Mouse (Mus musculus): ENCODE measurements around the gene Tmem248. TPM values are rescaled to one million over a fixed set of nuclear protein-coding genes. Genes with fewer than 3 reads are reported as not detected.

The Tmem248 gene
- polyA plus RNA-seq, 1 experiment from 2014 or later: 22.3 TPM

DNA sequence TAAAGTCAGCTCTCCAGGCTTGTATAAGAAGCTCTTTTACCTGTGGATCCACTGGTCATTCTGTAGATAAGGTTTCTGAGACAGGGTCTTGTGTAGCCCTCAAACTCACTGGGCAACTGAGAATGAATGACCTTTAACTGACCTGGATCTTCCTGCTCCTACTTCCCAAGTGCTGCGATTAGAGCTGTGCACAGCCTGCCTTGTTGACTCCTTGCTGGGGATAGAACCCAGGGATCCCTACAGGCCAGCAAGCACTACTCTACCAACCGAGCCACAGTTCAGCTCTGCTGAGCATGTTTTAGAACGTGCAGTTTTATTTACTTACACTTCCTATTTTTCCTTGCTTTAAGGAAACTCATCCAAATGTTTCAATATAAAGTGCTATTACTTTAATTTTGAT is 19.4 kb upstream of the Tmem248 start:
- no peak for ATAC-seq
- Histone ChIP-seq H3K36me3 (ENCODE audit: control insufficient read depth, insufficient read depth) (peaks cover 20% of the 10 kb centered on the region), H3K4me3 (replicated peaks; ENCODE audit: low read length) (no peak overlapping the region), H3K9ac (replicated peaks; ENCODE audit: low read depth, low read length) (no peak overlapping the region), H3K4me2 (ENCODE audit: low read length) (no peak overlapping the region), H3K27me3 (replicated peaks; ENCODE audit: control insufficient read depth, insufficient read depth, low read length) (no peaks in the 10 kb centered on the region), H3K27ac (ENCODE audit: low read length) (no peak overlapping the region), H3K9me3 (ENCODE audit: control insufficient read depth, low read length) (no peaks in the 10 kb centered on the region), H3K4me1 (replicated peaks; ENCODE audit: control insufficient read depth, insufficient read depth, low read length) (no peaks in the 10 kb centered on the region)
- 92% methylated on average over 3 of the region's 3 CpGs for WGBS

DNA sequence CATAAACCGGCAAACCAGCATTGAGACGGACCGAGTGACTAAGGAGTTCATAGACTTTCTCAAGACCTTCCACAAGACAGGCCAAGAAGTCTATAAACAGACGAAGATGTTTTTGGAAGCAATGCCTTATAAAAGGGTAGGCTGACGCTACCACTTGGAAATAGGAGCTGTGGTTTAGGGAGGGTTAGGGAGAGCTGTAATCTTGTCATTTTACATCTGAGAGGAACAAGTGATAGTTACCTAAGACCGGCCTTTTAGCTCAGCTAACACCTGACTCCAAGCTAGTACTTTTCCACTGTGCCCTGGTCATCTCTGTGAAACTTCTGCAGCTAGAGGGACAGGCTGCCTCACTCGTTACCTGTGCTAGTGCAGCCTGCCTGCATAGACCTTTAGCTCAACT is 18.9 kb upstream of the Tmem248 start:
- no peaks in the 10 kb centered on the region for H3K4me1 ChIP-seq (replicated peaks; ENCODE audit: control insufficient read depth, insufficient read depth, low read length)
- WGBS: 94% methylated on average over 7 of the region's 7 CpGs
- H3K9me3 ChIP-seq (ENCODE audit: control insufficient read depth, low read length): no peaks in the 10 kb centered on the region
- no peak overlapping the region for H3K4me3 ChIP-seq (replicated peaks; ENCODE audit: low read length)
- no peak overlapping the region for H3K4me2 ChIP-seq (ENCODE audit: low read length)
- H3K27me3 ChIP-seq (replicated peaks; ENCODE audit: control insufficient read depth, insufficient read depth, low read length): no peaks in the 10 kb centered on the region
- peaks cover 20% of the 10 kb centered on the region for H3K36me3 ChIP-seq (ENCODE audit: control insufficient read depth, insufficient read depth)
- H3K27ac ChIP-seq (ENCODE audit: low read length): no peak overlapping the region
- no peak overlapping the region for H3K9ac ChIP-seq (replicated peaks; ENCODE audit: low read depth, low read length)
- no peak for ATAC-seq

DNA sequence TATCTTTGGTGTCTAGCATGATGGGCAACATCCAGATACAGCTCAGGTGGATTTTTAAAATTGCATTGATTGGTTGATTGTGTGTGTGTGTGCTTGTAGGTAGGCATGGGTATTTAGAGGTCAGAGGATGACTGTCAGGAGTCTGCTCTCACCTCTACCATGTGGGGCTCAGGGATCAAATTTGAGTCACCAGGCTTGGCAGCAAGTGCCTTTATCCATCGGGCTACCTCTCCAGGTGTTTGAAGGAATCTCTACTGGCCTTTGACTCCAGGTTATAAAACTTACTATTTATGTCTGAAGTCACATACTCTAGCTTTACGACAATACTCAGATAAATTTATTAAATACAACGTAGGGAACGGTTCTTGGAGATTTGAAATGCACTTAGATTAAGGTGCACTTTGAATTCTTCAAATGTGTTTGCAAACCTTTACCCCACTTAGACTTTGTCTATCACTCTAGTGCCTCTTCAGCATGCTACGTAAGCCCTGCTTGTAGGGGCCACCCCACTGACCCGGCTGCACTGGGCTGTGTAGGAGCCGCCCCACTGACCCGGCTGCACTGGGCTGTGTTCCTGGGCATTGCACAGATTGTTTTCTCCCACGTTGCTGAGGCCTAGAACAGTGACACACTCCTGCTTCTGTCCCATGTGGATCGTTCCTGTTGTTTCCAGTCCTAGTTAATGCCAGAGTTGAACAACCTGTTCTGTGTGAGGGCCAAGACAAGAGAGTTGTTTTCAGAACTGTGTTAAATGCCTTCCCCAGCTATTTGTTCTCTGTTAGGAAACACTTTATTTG is 16.4 kb upstream of the Tmem248 start:
- Histone ChIP-seq H3K4me3 (replicated peaks; ENCODE audit: low read length) (no peak overlapping the region), H3K9me3 (ENCODE audit: control insufficient read depth, low read length) (no peaks in the 10 kb centered on the region), H3K27me3 (replicated peaks; ENCODE audit: control insufficient read depth, insufficient read depth, low read length) (no peaks in the 10 kb centered on the region), H3K4me1 (replicated peaks; ENCODE audit: control insufficient read depth, insufficient read depth, low read length) (no peaks in the 10 kb centered on the region), H3K36me3 (ENCODE audit: control insufficient read depth, insufficient read depth) (peaks cover 14% of the 10 kb centered on the region), H3K9ac (replicated peaks; ENCODE audit: low read depth, low read length) (no peak overlapping the region), H3K4me2 (ENCODE audit: low read length) (no peak overlapping the region), H3K27ac (ENCODE audit: low read length) (no peak overlapping the region)
- whole genome bisulfite sequencing: 92% methylated on average over 10 of the region's 10 CpGs
- no peak for ATAC-seq

DNA sequence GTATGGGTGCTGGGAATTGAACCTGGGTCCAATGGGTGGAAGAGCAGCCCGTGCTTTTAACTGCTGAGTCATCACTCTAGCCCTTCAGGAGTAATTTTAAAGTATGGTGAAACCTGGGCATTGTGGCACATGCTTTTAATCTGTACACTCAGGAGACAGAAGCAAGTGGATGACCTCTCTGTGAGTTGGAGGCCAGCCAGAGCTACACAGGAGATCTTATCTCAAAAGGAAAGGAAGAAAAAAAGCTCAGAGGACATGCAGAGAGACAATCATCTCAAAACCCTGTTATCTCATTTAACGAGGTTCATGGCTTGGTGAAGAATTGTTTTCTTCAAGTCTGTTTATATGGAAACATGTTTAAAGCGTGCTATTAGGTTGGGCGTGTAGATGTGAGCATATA is 12.9 kb upstream of the Tmem248 start:
- Histone ChIP-seq H3K4me2 (ENCODE audit: low read length) (no peak overlapping the region), H3K4me1 (replicated peaks; ENCODE audit: control insufficient read depth, insufficient read depth, low read length) (no peaks in the 10 kb centered on the region), H3K4me3 (replicated peaks; ENCODE audit: low read length) (no peak overlapping the region), H3K36me3 (ENCODE audit: control insufficient read depth, insufficient read depth) (peaks cover 16% of the 10 kb centered on the region), H3K9ac (replicated peaks; ENCODE audit: low read depth, low read length) (no peak overlapping the region), H3K9me3 (ENCODE audit: control insufficient read depth, low read length) (no peaks in the 10 kb centered on the region), H3K27me3 (replicated peaks; ENCODE audit: control insufficient read depth, insufficient read depth, low read length) (no peaks in the 10 kb centered on the region), H3K27ac (ENCODE audit: low read length) (no peak overlapping the region)
- 84% methylated on average over 4 of the region's 4 CpGs for WGBS
- no peak for ATAC-seq

DNA sequence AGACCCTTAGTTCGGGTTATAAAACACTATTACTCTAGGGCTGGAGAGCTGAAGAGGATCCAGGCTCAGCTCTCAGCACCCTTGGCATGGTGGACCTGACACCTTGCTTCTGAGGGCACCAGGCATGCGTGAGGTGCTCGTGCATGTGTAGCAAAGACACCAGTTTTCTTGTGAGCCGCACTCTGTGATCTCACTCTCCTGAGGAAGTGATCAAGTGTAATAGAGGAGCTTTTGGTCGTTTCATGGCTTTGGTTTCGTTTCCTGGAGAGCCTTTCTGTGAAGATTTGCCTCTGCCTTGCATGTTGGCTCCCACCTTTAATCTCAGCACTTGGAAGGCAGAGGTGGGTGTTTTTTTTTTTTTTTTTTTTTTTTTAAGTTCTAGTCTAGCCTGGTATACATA is 12.3 kb upstream of the Tmem248 start:
- H3K9me3 ChIP-seq (ENCODE audit: control insufficient read depth, low read length): no peaks in the 10 kb centered on the region
- no peak overlapping the region for H3K4me3 ChIP-seq (replicated peaks; ENCODE audit: low read length)
- H3K36me3 ChIP-seq (ENCODE audit: control insufficient read depth, insufficient read depth): peaks cover 17% of the 10 kb centered on the region
- H3K27me3 ChIP-seq (replicated peaks; ENCODE audit: control insufficient read depth, insufficient read depth, low read length): no peaks in the 10 kb centered on the region
- WGBS: 84% methylated on average over 6 of the region's 6 CpGs
- H3K4me1 ChIP-seq (replicated peaks; ENCODE audit: control insufficient read depth, insufficient read depth, low read length): no peaks in the 10 kb centered on the region
- no peak overlapping the region for H3K4me2 ChIP-seq (ENCODE audit: low read length)
- no peak for ATAC-seq
- no peak overlapping the region for H3K9ac ChIP-seq (replicated peaks; ENCODE audit: low read depth, low read length)
- no peak overlapping the region for H3K27ac ChIP-seq (ENCODE audit: low read length)

DNA sequence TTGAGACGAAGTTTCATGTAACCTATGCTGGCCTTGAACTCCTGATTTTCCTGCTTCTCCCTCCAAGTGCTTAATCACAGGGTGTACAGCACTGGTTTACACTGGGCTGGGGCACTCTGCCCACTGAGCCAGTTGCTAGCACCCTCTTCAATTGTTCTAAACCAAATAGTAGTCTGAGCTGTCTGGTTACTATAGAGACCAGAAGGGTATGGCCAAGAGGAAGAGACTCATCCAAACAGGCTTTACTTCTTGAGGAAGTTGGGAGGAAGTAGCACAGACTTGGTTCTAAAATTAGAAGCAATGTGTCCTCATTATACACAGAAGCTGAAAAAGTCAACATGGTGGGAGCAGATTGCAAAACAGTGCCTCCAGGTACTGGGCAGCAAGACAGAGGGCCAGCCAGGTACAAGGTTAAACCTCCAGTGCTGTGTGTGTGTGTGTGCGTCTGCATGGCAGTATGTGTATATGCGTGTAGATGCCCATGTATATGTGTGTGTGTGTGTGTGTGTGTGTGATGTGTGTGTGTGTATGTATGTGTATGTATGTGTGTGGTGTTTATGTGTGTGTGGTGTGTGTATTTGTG is 11.3 kb upstream of the Tmem248 start:
- no peaks in the 10 kb centered on the region for H3K9me3 ChIP-seq (ENCODE audit: control insufficient read depth, low read length)
- H3K4me2 ChIP-seq (ENCODE audit: low read length): no peak overlapping the region
- no peak overlapping the region for H3K4me3 ChIP-seq (replicated peaks; ENCODE audit: low read length)
- no peak overlapping the region for H3K27ac ChIP-seq (ENCODE audit: low read length)
- peaks cover 22% of the 10 kb centered on the region for H3K36me3 ChIP-seq (ENCODE audit: control insufficient read depth, insufficient read depth)
- WGBS: 95% methylated on average over 3 of the region's 3 CpGs
- no peak for ATAC-seq
- no peak overlapping the region for H3K9ac ChIP-seq (replicated peaks; ENCODE audit: low read depth, low read length)
- no peaks in the 10 kb centered on the region for H3K4me1 ChIP-seq (replicated peaks; ENCODE audit: control insufficient read depth, insufficient read depth, low read length)
- H3K27me3 ChIP-seq (replicated peaks; ENCODE audit: control insufficient read depth, insufficient read depth, low read length): no peaks in the 10 kb centered on the region

DNA sequence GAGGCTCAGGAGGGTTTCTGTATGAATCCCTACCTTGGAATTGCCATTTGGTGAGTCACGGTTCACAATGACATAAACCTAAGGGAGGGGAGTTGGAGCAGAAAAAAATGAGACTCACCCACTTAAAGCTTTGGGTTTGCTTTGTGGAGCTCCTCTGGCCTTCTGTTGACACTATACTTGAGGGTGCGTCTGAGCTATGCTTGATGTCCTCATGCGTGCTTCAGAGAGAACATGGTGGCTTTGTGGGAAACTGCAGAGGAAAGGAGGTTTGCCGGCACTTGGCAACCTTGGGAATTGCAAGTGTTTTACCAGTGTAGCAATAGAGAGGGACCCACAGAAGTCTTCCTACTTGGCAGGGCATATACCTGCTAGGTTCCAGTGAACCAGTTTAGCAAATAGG is 9.6 kb upstream of the Tmem248 start:
- no peak overlapping the region for H3K4me3 ChIP-seq (replicated peaks; ENCODE audit: low read length)
- no peak overlapping the region for H3K9ac ChIP-seq (replicated peaks; ENCODE audit: low read depth, low read length)
- H3K4me2 ChIP-seq (ENCODE audit: low read length): no peak overlapping the region
- no peaks in the 10 kb centered on the region for H3K27me3 ChIP-seq (replicated peaks; ENCODE audit: control insufficient read depth, insufficient read depth, low read length)
- 93% methylated on average over 4 of the region's 4 CpGs for WGBS
- no peak for ATAC-seq
- peaks cover 25% of the 10 kb centered on the region for H3K36me3 ChIP-seq (ENCODE audit: control insufficient read depth, insufficient read depth)
- H3K9me3 ChIP-seq (ENCODE audit: control insufficient read depth, low read length): no peaks in the 10 kb centered on the region
- no peaks in the 10 kb centered on the region for H3K4me1 ChIP-seq (replicated peaks; ENCODE audit: control insufficient read depth, insufficient read depth, low read length)
- no peak overlapping the region for H3K27ac ChIP-seq (ENCODE audit: low read length)

DNA sequence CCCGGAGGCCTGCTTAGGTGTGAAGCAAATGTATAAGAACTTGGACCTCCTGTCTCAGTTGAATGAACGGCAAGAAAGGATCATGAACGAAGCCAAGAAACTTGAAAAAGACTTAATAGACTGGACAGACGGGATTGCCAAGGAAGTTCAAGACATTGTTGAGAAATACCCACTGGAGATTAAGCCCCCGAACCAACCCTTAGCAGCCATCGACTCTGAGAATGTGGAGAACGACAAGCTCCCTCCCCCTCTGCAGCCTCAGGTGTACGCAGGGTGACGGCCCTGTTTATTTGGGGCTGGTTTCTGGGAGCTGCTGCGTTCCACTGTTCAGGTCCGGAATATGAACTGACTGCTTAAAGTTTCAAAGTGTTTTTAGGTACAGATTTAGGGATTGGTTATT is 3.9 kb upstream of the Tmem248 start:
- Histone ChIP-seq H3K36me3 (ENCODE audit: control insufficient read depth, insufficient read depth) (peaks cover 20% of the 10 kb centered on the region), H3K4me2 (ENCODE audit: low read length) (no peak overlapping the region), H3K27ac (ENCODE audit: low read length) (no peak overlapping the region), H3K9me3 (ENCODE audit: control insufficient read depth, low read length) (peaks cover 3% of the 10 kb centered on the region; the same call in 1 of the 2 replicates), H3K9ac (replicated peaks; ENCODE audit: low read depth, low read length) (no peak overlapping the region), H3K27me3 (replicated peaks; ENCODE audit: control insufficient read depth, insufficient read depth, low read length) (no peaks in the 10 kb centered on the region), H3K4me3 (replicated peaks; ENCODE audit: low read length) (no peak overlapping the region), H3K4me1 (replicated peaks; ENCODE audit: control insufficient read depth, insufficient read depth, low read length) (no peaks in the 10 kb centered on the region)
- no peak for ATAC-seq
- 86% methylated on average over 11 of the region's 11 CpGs for WGBS

DNA sequence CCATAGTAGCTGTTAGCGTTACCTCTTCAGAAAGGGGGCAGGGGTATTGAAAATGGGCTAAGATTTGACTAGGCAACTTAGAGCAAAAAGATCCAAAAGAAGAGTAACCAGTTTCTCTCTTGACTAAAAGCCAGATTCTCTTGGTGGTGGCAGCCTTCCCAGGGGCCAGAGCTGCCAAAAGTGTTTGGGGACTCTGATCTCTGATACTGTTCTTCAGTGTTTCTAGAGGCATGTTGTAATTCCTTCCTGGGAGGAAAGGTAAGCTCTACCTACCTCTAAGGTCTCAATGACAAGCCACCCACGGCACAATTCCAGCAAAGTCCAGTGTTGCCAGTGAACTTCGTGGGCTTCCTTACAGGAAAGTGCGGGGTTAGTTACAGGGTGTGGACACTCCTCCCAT is 525 bp downstream of the Tmem248 start:
- ATAC-seq: no peak
- Histone ChIP-seq H3K36me3 (ENCODE audit: control insufficient read depth, insufficient read depth) (no peaks in the 10 kb centered on the region; the same call in 1 of the 2 replicates), H3K27me3 (replicated peaks; ENCODE audit: control insufficient read depth, insufficient read depth, low read length) (no peaks in the 10 kb centered on the region), H3K4me1 (replicated peaks; ENCODE audit: control insufficient read depth, insufficient read depth, low read length) (peaks cover 7% of the 10 kb centered on the region), H3K9me3 (ENCODE audit: control insufficient read depth, low read length) (peaks cover 5% of the 10 kb centered on the region; the same call in 1 of the 2 replicates), H3K4me3 (replicated peaks; ENCODE audit: low read length) (no peak overlapping the region), H3K9ac (replicated peaks; ENCODE audit: low read depth, low read length) (no peak overlapping the region), H3K4me2 (ENCODE audit: low read length) (no peak overlapping the region), H3K27ac (ENCODE audit: low read length) (no peak overlapping the region)
- WGBS: 94% methylated on average over 4 of the region's 4 CpGs

Measured in forebrain, embryonic 16.5 days (tissue).